7 mouse cellular contexts compared by ENCODE assay signal in the genomic region with DNA sequence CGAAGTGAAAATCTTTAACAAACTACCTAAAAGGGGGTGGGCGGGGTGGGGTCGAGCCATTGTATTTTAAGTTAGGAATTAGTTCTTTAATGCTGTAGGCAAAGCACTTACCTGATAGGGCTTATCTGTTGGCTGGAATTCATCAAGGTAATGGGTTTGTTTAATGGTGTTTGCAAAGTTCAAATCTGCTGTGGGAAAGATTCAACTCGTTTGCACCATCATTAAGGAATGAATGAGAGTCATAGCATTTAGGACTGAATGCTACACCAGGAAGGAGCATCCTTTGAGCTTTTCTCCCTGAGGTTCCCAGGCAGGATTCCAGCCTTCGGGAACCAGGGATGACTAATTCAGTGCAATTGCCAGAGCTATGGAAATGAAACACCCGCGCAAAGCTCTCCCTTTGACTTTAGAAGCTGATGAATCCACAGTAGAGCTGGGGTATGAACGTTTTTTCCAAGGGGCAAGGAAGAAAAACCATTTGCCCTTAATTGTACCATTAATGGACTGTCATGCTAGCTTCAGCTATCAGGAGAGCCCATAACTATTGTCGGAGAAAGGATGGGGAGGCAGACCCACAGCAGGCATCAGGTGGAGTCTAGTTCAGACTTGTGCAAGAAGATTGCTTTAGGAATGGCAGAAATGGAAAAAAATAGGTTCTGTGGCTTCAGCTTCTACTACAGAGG. TPM values are rescaled to one million over a fixed set of nuclear protein-coding genes. Genes with fewer than 3 reads are reported as not detected.
A peak's percentile ranks its signal among the peaks of the same experiment; 100 is the strongest.
DNase-seq lines count a peak whose midpoint lies in the region; ATAC-seq and TF ChIP-seq lines count a peak whose summit lies in the region.

No protein-coding gene starts in this region.

- peak overlapping the region; percentile 83 for H3K4me3 ChIP-seq in megakaryocyte, embryonic 14.5 days (replicated peaks)
- H3K4me3 ChIP-seq in forebrain, embryonic 16.5 days (replicated peaks; ENCODE audit: low read length), result peak overlapping the region; percentile 23
- peak overlapping the region; percentile 24; the same call in 1 of the 2 replicates for H3K4me3 ChIP-seq in intestine, postnatal 0 days (ENCODE audit: low read depth, low read length)
- H3K4me3 ChIP-seq in midbrain, embryonic 16.5 days (ENCODE audit: low read depth, low read length), result no peak overlapping the region

- no peak for DNase-seq in thymus, adult 18-20 months
- DNase-seq in cerebellum, adult 11-12 months, result no peak

- no peak for TF ChIP-seq CTCF in intestine, postnatal 0 days (IDR thresholded peaks at IDR 0.05; ENCODE audit: low read depth)

- H3K27me3 ChIP-seq in megakaryocyte, embryonic 14.5 days (replicated peaks), result peaks cover 38% of the 10 kb centered on the region
- peaks cover 11% of the 10 kb centered on the region for H3K27me3 ChIP-seq in forebrain, embryonic 16.5 days (replicated peaks; ENCODE audit: control insufficient read depth, insufficient read depth, low read length)
- no peaks in the 10 kb centered on the region for H3K27me3 ChIP-seq in intestine, postnatal 0 days (replicated peaks; ENCODE audit: control insufficient read depth, insufficient read depth, low read length)
- H3K27me3 ChIP-seq in midbrain, embryonic 16.5 days (ENCODE audit: control insufficient read depth, insufficient read depth, low read depth, low read length), result peaks cover 12% of the 10 kb centered on the region; the same call in 1 of the 2 replicates

- H3K4me2 ChIP-seq in forebrain, embryonic 16.5 days (ENCODE audit: low read length), result peak overlapping the region; percentile 45
- peak overlapping the region; percentile 68 for H3K4me2 ChIP-seq in intestine, postnatal 0 days (replicated peaks; ENCODE audit: low read depth)
- peak overlapping the region; percentile 68 for H3K4me2 ChIP-seq in midbrain, embryonic 16.5 days (ENCODE audit: low read length)

- H3K27ac ChIP-seq in forebrain, embryonic 16.5 days (ENCODE audit: low read length), result no peak overlapping the region
- H3K27ac ChIP-seq in intestine, postnatal 0 days (ENCODE audit: low read depth, low read length), result no peak overlapping the region
- no peak overlapping the region for H3K27ac ChIP-seq in midbrain, embryonic 16.5 days (ENCODE audit: low read length)

- 13% methylated on average over 9 of the region's 9 CpGs for WGBS in forebrain, embryonic 16.5 days
- WGBS in intestine, postnatal 0 days, result 23% methylated on average over 9 of the region's 9 CpGs
- whole genome bisulfite sequencing in midbrain, embryonic 16.5 days, result 11% methylated on average over 9 of the region's 9 CpGs

- no peaks in the 10 kb centered on the region for H3K36me3 ChIP-seq in megakaryocyte, embryonic 14.5 days (replicated peaks; ENCODE audit: low read length)
- H3K36me3 ChIP-seq in forebrain, embryonic 16.5 days (ENCODE audit: control insufficient read depth, insufficient read depth), result no peaks in the 10 kb centered on the region
- H3K36me3 ChIP-seq in intestine, postnatal 0 days (ENCODE audit: control insufficient read depth, insufficient read depth), result no peaks in the 10 kb centered on the region
- H3K36me3 ChIP-seq in midbrain, embryonic 16.5 days (ENCODE audit: control insufficient read depth, insufficient read depth, low read length), result no peaks in the 10 kb centered on the region

- no peak for ATAC-seq in megakaryocyte, adult 5-6 weeks (ENCODE audit: poor library complexity, severe bottlenecking)
- no peak for ATAC-seq in forebrain, embryonic 16.5 days
- ATAC-seq in intestine, postnatal 0 days, result no peak
- no peak for ATAC-seq in midbrain, embryonic 16.5 days

- H3K9me3 ChIP-seq in megakaryocyte, embryonic 14.5 days, result peaks cover 27% of the 10 kb centered on the region
- H3K9me3 ChIP-seq in forebrain, embryonic 16.5 days (ENCODE audit: control insufficient read depth, low read length), result no peaks in the 10 kb centered on the region
- H3K9me3 ChIP-seq in intestine, postnatal 0 days (ENCODE audit: control insufficient read depth), result no peaks in the 10 kb centered on the region
- H3K9me3 ChIP-seq in midbrain, embryonic 16.5 days (replicated peaks; ENCODE audit: control insufficient read depth, low read length, poor library complexity, severe bottlenecking), result no peaks in the 10 kb centered on the region

- H3K9ac ChIP-seq in forebrain, embryonic 16.5 days (replicated peaks; ENCODE audit: low read depth, low read length), result no peak overlapping the region
- H3K9ac ChIP-seq in intestine, postnatal 0 days (ENCODE audit: low read depth, low read length), result no peak overlapping the region
- H3K9ac ChIP-seq in midbrain, embryonic 16.5 days (ENCODE audit: low read depth, low read length), result no peak overlapping the region

- H3K4me1 ChIP-seq in megakaryocyte, embryonic 14.5 days, result peaks cover 9% of the 10 kb centered on the region
- H3K4me1 ChIP-seq in forebrain, embryonic 16.5 days (replicated peaks; ENCODE audit: control insufficient read depth, insufficient read depth, low read length), result peaks cover 12% of the 10 kb centered on the region
- H3K4me1 ChIP-seq in intestine, postnatal 0 days (replicated peaks; ENCODE audit: control insufficient read depth, insufficient read depth, low read length), result no peaks in the 10 kb centered on the region
- H3K4me1 ChIP-seq in midbrain, embryonic 16.5 days (ENCODE audit: control insufficient read depth, insufficient read depth, low read length), result peaks cover 9% of the 10 kb centered on the region

RNA-seq across cellular contexts. Expression of gene Cpm, which starts 57.3 kb away (rescaled TPM):
- polyA plus RNA-seq in megakaryocyte, embryonic 14.5 days (2012; ENCODE audit: insufficient read depth, low replicate concordance), result 0.31 TPM in 1 of 2 replicates, not detected in the other
- 0.38 TPM in 1 of 2 replicates, not detected in the other for total RNA-seq in megakaryocyte, adult 5-6 weeks (2015)
- total RNA-seq in megakaryocyte, adult 5-6 weeks (2017), result not detected in 2 replicates
- 4.5 and 4.6 TPM in 2 replicates for polyA plus RNA-seq in forebrain, embryonic 16.5 days (2015; fragmentation: Nextera tagmentation; extraction: Ambion mirVana)
- 32.8 and 33.8 TPM in 2 replicates for polyA plus RNA-seq in intestine, postnatal 0 days (2015; fragmentation: Nextera tagmentation; extraction: Ambion mirVana)
- 13.5 and 14.3 TPM in 2 replicates for polyA plus RNA-seq in midbrain, embryonic 16.5 days (2015; fragmentation: Nextera tagmentation; extraction: Ambion mirVana)
